Mouse (Mus musculus): ENCODE data around the gene Tnxb.

DNA sequence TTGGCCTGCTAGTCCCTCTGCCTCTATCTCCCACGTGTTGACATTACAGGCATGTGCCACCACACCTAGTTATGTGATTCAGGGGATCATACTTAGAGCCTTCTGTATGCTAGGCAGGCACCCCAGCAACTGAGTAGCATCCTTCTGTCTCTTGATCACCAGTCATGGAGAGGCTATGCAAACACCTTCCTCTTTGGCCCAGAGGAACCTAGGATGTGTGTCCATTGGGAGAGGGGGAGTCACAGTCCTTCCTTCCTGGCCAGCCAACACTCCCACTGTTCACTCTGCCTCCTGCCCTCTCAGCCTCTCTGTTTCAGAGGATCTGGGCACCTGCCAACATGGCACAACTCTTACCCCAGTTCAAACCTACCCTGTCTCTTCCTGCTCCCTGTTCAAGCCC, 6.8 kb upstream of the Tnxb start:
- TF ChIP-seq POLR2A (IDR thresholded peaks at IDR 0.05; ENCODE audit: extremely low read depth, insufficient read depth, low read length) (no peak), CTCF (IDR thresholded peaks at IDR 0.05; ENCODE audit: low read depth, low read length) (no peak)

All from liver, adult 2 months (tissue).